Mouse (Mus musculus) kidney, postnatal 0 days (tissue): ENCODE results near the gene Emc8. TPM values are rescaled to one million over a fixed set of nuclear protein-coding genes. Genes with fewer than 3 reads are reported as not detected.

Experiments used
- ATAC-seq: fragments of 200-750 bp; cut with Nextera tagmentation; replicated peaks from 2 replicates; pipeline ENCODE4 v1.8.0; 2017; ENCODE audit warnings: low read depth, moderate number of reproducible peaks, moderate TSS enrichment, moderate library complexity; ENCODE audit not compliant: low FRiP score
- DNase-seq: peaks from one replicate; pipeline ENCODE4 v3.0.0-alpha.2; 2016; ENCODE audit warnings: low spot score
- H3K27ac ChIP-seq: fragments of 300-500 bp; sonication (generic); 2 replicates; pipeline ENCODE4 v1.5.1; 2014; ENCODE audit warnings: mild to moderate bottlenecking
- H3K27me3 ChIP-seq: fragments of 300-500 bp; sonication (generic); 2 replicates; pipeline ENCODE4 v1.6.1; 2014; ENCODE audit warnings: low read length, mixed read lengths; ENCODE audit not compliant: insufficient read depth
- H3K36me3 ChIP-seq: fragments of 300-500 bp; sonication (generic); 2 replicates; pipeline ENCODE4 v1.6.1; 2014; ENCODE audit warnings: low read length, mixed read lengths; ENCODE audit not compliant: insufficient read depth
- H3K4me1 ChIP-seq: fragments of 300-500 bp; sonication (generic); replicated peaks from 2 replicates; pipeline ENCODE4 v1.6.1; 2014; ENCODE audit warnings: antibody characterized with exemption, low read length, mixed read lengths; ENCODE audit not compliant: insufficient read depth
- H3K4me2 ChIP-seq: fragments of 300-500 bp; sonication (generic); 2 replicates; pipeline ENCODE4 v1.6.1; 2014; ENCODE audit warnings: mild to moderate bottlenecking, low read length, moderate library complexity, mixed read lengths
- H3K4me3 ChIP-seq: fragments of 300-500 bp; sonication (generic); replicated peaks from 2 replicates; pipeline ENCODE4 v1.5.1; 2014; ENCODE audit warnings: low read depth, low read length
- H3K9ac ChIP-seq: fragments of 300-500 bp; sonication (generic); 2 replicates; pipeline ENCODE4 v1.6.1; 2014; ENCODE audit warnings: low read depth, low read length
- H3K9me3 ChIP-seq: fragments of 300-500 bp; sonication (generic); replicated peaks from 2 replicates; pipeline ENCODE4 v1.6.1; 2016; ENCODE audit warnings: low read length, inconsistent platforms, mixed read lengths
- CTCF ChIP-seq: IDR thresholded peaks from 2 replicates; pipeline ENCODE4 v1.5.1; 2016; ENCODE audit warnings: antibody characterized with exemption, low read depth, mild to moderate bottlenecking, moderate library complexity
- WGBS: fragments of 180-500 bp; shearing (Covaris S2); extraction: QIAGEN DNeasy Blood & Tissue Kit; methylation state at CpG from one replicate; pipeline ENCODE4 v1.1.7; 2014; 5-methylcytosine and 5-hydroxymethylcytosine counted together
- polyA plus RNA-seq: library from polyadenylated mRNA; unstranded; fragments of >200 nt; fragmentation: Nextera tagmentation; extraction: Ambion mirVana; gene quantifications from 2 replicates; pipeline ENCODE4 v1.2.1, GENCODE M21; 2015

Emc8 gene
- polyA plus RNA-seq, 1 experiment from 2014 or later: 213 TPM

DNA sequence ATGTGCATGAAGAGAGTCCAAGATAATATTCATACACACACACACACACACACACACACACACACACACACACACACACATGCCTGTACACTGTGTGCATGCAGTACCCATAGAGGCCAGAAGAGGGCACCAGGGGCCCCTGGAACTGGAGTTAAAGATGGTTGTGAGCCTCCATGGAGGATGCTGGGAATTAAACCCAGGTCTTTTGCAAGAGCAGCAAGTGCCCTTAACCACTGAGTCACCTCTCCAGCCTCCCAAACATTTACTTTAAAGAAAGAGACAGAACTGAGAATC is 29.6 kb upstream of the Emc8 start:
- H3K4me1 ChIP-seq: peaks cover 13% of the 10 kb centered on the region; the same call in 1 of the 2 replicates
- no peak for DNase-seq
- no peak overlapping the region for H3K9ac ChIP-seq

DNA sequence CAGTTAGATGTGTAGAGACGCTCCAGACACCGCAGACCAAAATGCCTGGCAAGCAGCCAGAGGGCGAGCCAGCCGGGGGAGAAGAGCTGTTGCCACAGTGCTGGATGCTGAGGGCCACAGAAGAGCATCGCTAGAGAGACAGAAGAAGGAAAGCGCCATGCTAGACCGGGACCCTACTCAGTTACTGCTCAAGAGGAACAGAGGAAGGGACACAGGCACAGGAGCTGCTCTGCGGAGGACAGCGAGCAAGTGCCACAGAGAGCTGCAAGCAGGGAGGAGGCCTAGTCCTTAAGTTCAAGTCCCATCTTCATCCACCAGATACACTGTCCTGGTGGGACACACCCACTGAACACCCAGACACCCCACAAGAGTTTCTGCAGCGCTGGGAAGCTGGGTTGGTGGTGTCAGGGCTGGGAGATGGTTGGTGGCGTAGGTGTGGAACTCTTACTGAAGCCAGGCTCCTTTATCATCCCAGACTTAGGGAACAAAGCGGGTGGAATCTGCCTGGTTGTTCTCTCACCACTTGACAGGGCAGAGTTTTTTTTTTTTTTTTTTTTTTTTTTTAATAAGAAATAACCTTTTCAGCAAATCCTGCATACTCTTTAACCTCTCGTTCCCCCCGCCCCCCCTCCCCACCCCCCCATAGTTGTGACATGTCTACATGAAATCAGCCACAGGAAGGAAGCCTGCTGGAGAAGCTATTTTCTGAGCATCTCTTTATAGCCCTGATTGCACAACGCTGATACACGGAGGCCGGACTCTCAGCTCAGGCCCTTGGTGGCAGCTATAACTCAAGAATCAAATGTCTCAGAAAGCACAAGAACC is 29.0 kb upstream of the Emc8 start:
- WGBS: 64% methylated on average over 17 of the region's 17 CpGs
- Histone ChIP-seq H3K4me2 (no peak overlapping the region), H3K4me3 (no peak overlapping the region), H3K9ac (no peak overlapping the region), H3K27ac (peak overlapping the region; percentile 65), H3K27me3 (no peaks in the 10 kb centered on the region), H3K4me1 (peaks cover 13% of the 10 kb centered on the region; the same call in 1 of the 2 replicates), H3K9me3 (no peaks in the 10 kb centered on the region), H3K36me3 (no peaks in the 10 kb centered on the region)
- no peak for DNase-seq
- no peak for ATAC-seq
- no peak for TF ChIP-seq CTCF

More for the DNA sequence above, 29.6 kb upstream of the Emc8 start:
- no peak for ATAC-seq
- peak overlapping the region; percentile 25; the same call in 1 of the 2 replicates for H3K27ac ChIP-seq
- H3K27me3 ChIP-seq: no peaks in the 10 kb centered on the region
- no peak overlapping the region for H3K4me3 ChIP-seq
- no peaks in the 10 kb centered on the region for H3K9me3 ChIP-seq
- H3K4me2 ChIP-seq: no peak overlapping the region
- no peaks in the 10 kb centered on the region for H3K36me3 ChIP-seq
- peak; percentile 59 for TF ChIP-seq CTCF

DNA sequence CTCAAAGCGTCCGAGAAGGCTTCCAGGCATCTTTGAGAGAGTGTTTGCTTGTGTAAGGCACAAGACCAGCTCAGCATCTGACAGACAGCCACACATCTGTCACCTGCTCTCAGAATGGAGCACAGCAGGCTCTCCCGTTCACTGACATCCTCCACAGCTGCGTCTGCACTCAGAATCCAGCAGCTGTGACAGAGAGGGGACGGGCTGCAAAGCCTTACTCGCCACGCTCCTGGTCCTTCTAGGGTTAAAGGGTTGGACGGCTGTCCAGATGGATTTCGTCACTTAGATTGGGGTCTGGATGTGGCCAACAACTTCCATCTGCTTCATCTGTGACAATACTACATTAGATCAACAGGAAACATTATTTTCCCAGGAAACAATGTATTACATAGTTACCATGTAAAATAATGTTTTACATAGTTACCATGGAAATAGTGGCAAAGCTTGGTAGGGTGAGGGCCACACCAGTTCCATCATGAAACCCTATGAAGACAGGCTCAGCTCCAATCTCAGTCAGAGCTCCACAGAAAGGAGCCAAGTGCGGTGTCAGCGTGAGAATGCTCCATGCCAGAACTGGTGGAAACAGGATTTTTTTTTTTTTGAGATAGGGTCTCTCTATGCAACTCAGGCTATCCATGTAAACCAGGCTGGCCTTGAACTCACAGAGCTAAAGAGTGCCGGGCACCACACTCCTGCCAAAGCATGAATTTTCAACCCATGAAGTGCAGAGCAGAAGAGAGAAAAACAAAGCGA is 28.2 kb upstream of the Emc8 start:
- Histone ChIP-seq H3K4me3 (no peak overlapping the region), H3K27ac (peak overlapping the region; percentile 65), H3K4me1 (peaks cover 13% of the 10 kb centered on the region; the same call in 1 of the 2 replicates), H3K4me2 (no peak overlapping the region), H3K36me3 (no peaks in the 10 kb centered on the region), H3K9me3 (no peaks in the 10 kb centered on the region), H3K9ac (no peak overlapping the region), H3K27me3 (no peaks in the 10 kb centered on the region)
- DNase-seq (peak; percentile 91), ATAC-seq (peak; percentile 33; the same call in 1 of the 2 replicates)
- no peak for TF ChIP-seq CTCF
- 23% methylated on average over 13 of the region's 13 CpGs for WGBS

DNA sequence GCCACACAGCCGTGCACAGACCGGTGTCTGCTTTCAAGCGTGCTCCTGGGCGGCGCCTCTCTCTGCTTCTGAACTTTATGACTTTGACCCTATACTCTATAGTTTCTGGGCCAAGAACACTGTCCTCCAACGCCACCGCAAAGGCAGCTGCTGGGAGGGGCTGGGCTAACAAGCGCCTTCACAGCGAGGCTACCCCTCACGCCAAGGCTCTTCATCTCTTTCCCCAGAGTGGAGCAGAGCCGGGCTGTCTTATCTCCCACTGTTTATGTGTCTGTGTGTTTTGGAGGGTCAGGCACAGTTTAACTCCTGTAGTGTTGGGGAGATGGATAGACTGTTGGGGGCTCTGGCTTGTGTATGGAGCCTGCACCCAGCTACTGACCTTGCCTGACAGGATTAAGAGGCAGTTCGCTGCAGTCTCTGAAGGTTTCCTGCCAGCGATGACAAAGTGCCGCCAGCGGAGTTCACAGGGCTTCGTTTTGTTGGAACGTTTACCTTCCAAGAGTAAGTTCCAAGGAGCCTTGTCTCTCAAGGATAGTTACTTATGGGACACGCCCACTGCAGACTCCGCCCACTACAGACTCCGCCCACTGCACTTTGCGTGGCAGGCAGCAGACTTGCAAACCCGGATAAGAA is 25.6 kb upstream of the Emc8 start:
- H3K9ac ChIP-seq: 0 out of 2 replicates have a peak overlapping the region, but pooled peaks have one; percentile 6
- no peak for TF ChIP-seq CTCF
- H3K4me1 ChIP-seq: peaks cover 13% of the 10 kb centered on the region; the same call in 1 of the 2 replicates
- H3K9me3 ChIP-seq: no peaks in the 10 kb centered on the region
- ATAC-seq (peak; percentile 69), DNase-seq (peak; percentile 81)
- H3K4me3 ChIP-seq: no peak overlapping the region
- peak overlapping the region; percentile 62; the same call in 1 of the 2 replicates for H3K27ac ChIP-seq
- no peaks in the 10 kb centered on the region for H3K36me3 ChIP-seq
- 13% methylated on average over 22 of the region's 22 CpGs for WGBS
- H3K4me2 ChIP-seq: peak overlapping the region; percentile 38; the same call in 1 of the 2 replicates
- H3K27me3 ChIP-seq: no peaks in the 10 kb centered on the region

DNA sequence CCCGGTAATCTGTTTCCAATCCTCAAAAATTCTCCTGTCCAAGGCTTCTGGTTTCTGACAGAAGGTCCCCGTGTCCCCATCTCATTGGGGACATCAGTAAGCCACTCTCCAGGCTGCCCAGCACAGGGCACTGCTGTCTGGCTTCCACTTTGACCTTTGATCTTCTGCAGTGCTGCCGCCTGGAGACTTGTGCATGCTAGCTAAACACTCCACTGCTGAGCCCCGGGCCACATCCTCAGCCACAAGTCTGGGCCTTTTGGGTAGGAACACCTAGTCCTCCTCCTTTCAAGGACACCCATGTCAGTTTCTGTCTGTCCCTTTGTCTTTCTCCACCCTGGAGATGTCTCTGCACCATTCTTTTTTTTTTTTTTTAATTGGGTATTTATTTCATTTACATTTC is 24.6 kb upstream of the Emc8 start:
- Histone ChIP-seq H3K27me3 (no peaks in the 10 kb centered on the region), H3K36me3 (no peaks in the 10 kb centered on the region), H3K4me2 (no peak overlapping the region), H3K9ac (no peak overlapping the region), H3K4me1 (peaks cover 13% of the 10 kb centered on the region; the same call in 1 of the 2 replicates), H3K9me3 (no peaks in the 10 kb centered on the region), H3K27ac (no peak overlapping the region), H3K4me3 (no peak overlapping the region)
- DNase-seq: no peak
- WGBS: 57% methylated on average over 4 of the region's 4 CpGs
- no peak for TF ChIP-seq CTCF
- ATAC-seq: no peak

DNA sequence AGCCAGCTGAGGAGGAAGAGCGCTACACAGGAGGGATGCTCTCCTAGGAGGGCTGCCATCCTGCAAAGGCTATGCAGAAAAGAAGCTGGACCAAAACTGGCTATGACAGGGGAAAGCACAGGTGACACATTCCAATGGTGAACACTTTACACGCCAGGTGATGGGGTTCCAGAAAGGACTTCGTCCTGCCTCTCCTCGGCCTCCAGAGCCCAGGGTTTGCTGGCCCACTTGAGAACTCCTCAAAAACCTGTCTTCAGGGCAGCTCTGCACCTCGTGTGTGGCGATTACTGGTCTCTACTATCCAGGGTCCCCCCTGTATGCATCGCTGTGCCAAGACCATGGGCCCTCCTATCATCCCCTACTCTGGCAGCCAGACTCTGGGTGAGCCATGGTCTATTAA is 20.1 kb upstream of the Emc8 start:
- no peak overlapping the region for H3K4me3 ChIP-seq
- H3K4me1 ChIP-seq: no peaks in the 10 kb centered on the region
- no peak overlapping the region for H3K4me2 ChIP-seq
- no peak for TF ChIP-seq CTCF
- H3K9me3 ChIP-seq: no peaks in the 10 kb centered on the region
- no peaks in the 10 kb centered on the region for H3K27me3 ChIP-seq
- ATAC-seq (no peak), DNase-seq (no peak)
- WGBS: 92% methylated on average over 7 of the region's 7 CpGs
- H3K27ac ChIP-seq: no peak overlapping the region
- no peak overlapping the region for H3K9ac ChIP-seq
- no peaks in the 10 kb centered on the region for H3K36me3 ChIP-seq
